Mouse (Mus musculus) liver, adult 10 weeks (tissue): ENCODE results near the gene Bves. TPM values are rescaled to one million over a fixed set of nuclear protein-coding genes. Genes with fewer than 3 reads are reported as not detected.

ENCODE experiments used
- polyA plus RNA-seq: library from polyadenylated mRNA; stranded (reverse); fragments of 350-450 nt; fragmentation: Illumina TruSeq; extraction: RNeasy Lipid Tissue Mini Kit (QIAGEN cat#74804); gene quantifications from one replicate; pipeline ENCODE4 v1.2.3, GENCODE M21; 2014; ENCODE audit warnings: low read depth, low replicate concordance

The Bves gene
- polyA plus RNA-seq = not detected

DNA sequence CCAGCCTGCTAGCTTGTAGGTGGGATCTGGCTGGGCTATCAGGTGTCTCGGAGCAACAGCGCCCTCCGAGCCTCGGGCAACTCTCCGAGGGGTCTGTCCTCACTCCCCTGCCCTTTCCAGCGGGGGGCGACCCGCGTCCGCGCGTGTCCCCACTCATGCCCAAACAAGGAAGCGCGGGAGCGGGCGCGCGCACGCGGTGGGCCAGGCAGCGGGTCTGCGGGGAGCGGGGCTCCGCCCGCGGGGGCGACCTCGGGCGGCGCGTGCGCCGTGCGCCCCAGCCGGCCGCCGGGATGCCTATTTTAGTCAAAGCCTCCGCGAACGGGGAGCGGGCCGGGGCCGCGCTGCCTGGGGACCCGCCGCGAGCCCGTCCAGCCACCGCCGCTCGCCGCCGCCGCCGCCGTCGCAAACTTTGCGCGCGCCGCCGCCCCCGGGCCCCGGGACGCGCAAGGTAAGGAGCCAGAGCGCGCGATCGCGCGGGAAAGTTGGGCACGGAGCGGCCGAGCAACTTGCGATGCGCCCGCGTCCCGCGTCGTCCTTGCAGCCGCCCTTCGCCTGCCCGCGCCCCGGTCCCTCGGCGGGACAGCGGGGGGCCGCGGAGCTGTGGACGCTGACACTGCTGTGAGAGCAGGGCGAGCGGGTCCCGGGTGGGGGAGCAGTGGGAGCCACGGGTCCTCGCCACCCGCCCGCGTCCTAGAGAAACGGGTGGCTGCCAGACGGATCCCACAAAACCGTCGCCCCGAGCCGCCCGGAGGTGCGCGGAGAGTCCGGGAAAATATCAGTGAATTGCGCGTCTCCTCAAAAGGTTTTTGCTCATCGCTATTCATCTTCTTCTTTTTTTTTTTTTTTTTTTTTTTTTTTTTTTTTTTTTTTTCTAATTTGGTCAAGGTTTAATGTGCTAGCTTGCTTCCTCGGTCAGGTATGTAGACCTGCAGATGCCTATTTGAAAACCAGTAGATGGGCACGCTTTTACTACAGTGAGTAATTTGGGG is at the start of gene Bves:
TSS of gene Bves (plus strand) at position 339 of the 989 bp plus-strand sequence.

Other genes with a start within 250 kb of the Bves start
- not detected for gene Popdc3, start 157.7 kb upstream of the Bves start, polyA plus RNA-seq
- not detected for gene Lin28b, start 150.6 kb downstream of the Bves start, polyA plus RNA-seq
- gene Hace1, start 242.1 kb downstream of the Bves start, polyA plus RNA-seq = 4.7 TPM